Mouse (Mus musculus): ENCODE data around the gene Ppan.

The Ppan gene

DNA sequence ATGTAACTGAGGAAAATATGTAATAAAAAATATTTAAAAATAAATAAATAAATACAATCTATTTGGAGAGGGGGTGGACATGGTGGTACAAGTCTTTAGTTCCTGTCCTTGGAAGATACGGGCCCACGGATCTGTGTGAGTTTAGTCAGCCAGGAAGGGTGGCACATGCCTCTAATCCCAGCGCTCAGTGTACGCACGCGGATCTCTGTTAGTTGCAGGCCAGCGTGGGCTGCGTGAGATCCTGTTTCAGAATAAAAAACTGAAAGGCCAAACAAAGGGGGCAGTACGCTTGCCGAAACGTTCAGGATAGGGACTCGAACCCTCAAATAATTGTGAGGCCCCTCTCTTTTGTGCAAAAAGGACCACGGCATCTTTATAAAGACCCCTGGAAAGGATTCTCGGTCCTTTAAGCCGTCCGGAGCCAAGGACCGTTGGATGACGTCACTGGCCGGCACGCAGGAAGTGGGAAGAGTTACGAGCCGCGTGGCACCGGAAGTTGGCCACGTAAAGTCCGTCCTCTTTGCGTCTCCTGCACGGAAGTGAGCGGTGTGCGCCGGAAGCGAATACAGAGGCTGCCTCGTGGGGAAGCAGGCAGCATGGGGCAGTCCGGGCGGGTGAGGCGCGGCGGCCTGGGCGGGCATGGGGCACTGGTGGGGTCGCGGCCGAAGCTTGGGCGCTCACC, at the start of gene Ppan:
Gene Ppan (plus strand): TSS at position 472 of the 682 bp plus-strand sequence.
- DNase-seq (ENCODE audit: low spot score in 2 of 2), result peak; percentile 83 to 93

DNA sequence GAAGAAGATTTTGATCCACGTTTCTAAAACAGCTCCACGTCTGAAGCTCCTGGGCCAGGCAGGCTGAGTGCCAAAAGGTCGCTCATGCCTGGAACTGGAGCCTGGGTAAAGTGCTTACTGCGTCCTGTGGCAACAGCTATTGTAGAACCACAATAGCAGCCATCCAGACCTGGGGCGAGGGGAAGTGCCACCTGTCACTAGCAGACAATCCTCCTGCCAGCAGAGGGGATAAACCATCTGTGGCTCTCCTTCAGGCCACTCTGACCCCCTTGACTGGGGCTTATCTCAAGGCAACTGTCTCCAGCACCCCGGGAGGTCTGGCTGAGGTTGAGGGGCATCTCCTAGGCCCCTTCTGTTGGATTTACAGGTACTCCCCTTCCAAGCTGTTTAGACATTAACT, 49.0 kb upstream of the Ppan start:
- DNase-seq (ENCODE audit: low spot score in 2 of 2), result no peak

DNA sequence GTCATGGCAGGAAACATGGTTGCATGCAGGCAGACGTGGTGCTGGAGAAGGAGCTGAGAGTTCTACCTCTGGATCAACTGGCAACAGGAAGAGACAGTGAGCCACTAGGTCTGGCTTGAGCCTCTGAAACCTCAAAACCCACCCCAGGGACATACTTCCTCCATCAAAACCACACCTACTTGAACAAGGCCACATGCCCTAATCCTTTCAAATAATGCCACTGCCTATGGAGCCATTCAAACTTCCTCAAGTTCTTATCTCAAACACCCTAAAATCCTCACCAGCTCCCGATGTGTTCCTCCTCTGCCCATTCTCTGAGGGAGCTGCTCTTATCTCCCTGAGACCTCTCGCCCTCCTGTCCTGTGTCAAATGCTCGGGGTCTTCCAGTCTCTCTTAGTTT, 45.8 kb upstream of the Ppan start:
- no peak for DNase-seq (ENCODE audit: low spot score in 2 of 2)

DNA sequence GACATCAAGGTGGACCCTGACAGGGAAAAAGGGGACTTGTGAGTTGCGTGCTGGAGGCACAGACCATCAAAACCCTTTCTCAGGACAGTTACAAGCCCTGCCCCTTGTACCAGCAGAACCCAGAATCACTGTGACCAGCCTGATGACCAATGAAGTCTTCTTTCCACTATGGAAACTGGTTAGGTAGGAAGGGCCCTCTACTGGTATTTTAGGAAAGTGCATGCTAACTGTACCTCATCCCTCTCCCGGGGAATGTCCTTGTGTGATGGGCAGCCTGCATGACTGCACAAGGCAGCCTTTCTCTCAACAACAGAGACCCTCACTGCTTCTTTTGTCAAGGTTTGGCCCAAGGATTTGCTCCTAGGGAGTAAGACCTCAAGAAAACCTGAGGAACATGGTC, 45.3 kb upstream of the Ppan start:
- peak in 1 of 2 experiments; percentile 21 for DNase-seq (ENCODE audit: low spot score in 2 of 2)

DNA sequence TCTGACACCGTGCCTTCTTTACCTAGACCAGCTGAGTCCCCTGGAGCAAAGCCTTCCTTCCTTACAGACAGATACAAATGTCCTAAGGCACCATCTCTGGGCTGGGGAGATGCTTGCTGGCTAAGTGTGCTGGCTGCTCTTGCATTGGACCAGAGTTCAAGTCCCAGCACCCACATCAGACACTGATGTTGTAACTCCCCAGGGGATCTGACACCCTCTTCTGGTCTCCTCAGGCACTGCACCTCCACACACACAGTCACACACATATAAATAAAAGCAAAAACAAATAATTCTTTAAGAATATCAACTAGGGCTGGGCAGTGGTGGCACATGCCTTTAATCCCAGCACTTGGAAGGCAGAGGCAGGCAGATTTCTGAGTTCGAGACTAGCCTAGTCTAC, 37.8 kb upstream of the Ppan start:
- no peak for DNase-seq (ENCODE audit: low spot score in 2 of 2)

DNA sequence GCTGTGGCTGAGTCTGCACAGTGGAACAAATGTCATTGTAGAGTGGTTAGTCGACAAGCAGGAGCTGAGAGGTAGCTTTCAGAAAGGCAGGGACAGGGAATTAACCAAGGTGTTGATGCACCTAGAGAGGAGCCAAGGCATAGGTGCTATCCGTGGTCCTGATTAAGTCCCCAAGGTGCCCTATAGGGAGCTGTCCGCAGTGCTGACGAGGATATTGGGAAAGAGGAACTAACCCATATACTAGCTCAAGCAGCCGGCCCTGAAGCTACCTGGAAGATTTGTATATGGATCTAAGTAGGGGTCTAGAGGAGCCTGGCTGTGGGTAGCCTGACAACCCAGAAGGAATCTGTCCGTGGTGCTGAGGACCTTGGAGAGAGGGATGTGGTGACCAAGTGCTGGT, 30.8 kb upstream of the Ppan start:
- no peak for DNase-seq (ENCODE audit: low spot score in 2 of 2)

DNA sequence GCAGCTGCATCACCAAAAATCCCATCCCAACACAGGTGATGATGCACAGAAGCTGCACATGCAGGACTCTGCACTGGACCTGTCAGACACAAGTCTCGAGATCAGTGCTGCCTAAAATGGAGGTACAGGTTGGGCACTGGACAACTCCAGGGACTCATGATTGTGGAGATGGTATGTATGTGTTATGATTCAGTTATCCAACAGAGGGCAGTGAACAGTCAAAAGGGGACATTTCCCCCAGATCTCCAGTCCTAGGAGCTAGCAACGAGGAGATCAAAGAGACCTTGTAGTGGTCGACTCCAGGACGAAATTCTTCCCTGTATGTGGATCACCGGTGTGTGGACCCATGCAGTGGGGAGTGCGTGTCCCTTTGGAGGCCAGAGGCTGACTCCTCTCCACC, 28.0 kb upstream of the Ppan start:
- DNase-seq (ENCODE audit: low spot score in 2 of 2), result no peak

DNA sequence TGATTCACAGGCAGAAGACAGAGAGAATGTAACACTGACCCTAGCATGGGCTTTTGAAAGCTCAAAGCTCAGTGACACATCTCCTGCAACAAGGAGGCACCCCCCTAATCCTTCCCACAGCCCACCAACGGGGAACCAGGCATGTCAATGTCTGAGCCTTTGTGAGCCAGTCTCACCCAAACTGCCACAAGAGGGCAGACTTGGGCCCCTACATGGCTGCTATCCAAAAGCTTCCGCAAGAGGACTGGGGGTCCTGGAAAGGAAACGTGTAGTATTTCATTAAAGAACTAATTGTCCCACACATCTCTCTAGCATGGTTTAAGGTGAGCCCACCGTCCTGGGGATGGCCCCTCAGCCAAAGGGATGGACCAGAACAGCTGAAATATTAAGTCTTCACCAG, 26.2 kb upstream of the Ppan start:
- peak in 1 of 2 experiments; percentile 43 for DNase-seq (ENCODE audit: low spot score in 2 of 2)

DNA sequence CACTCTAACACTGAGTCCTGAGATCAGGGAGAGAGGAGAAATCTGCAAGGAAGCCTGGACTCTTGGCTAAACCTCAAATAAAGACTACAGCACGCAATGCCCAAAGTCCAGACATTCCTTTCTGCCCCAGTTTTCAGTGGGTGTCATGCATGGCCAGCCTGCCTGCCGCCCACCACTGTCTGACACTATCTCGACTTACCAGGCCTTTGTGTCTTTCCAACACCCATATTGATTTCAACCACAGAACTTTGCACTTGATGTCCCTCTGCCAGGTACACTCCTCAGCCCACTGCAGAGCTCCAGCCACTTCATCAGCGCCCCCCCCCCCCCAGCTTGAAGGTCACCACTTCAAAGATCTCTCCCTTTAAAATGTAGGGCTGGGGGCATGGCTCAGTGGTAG, 25.8 kb upstream of the Ppan start:
- no peak for DNase-seq (ENCODE audit: low spot score in 2 of 2)

DNA sequence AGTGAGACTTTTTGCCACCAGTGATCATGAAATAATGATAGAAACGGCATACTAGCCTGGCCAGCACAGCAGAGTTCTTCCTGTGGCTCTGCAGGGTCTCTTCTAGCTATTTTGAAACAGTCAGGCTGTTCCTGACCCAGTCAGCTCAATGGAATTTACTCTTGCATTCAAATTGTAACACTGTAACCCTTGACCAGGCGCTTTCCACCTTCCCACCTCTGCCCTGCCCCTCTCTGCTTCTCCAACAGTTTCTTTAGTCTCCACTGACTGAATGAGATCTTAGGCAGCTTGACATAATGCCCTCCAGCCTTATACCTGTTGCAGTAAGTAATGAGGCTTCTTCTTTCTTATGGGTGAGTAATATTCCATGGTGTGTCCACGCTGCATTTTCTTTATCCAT, 21.1 kb upstream of the Ppan start:
- DNase-seq (ENCODE audit: low spot score in 2 of 2), result no peak

DNA sequence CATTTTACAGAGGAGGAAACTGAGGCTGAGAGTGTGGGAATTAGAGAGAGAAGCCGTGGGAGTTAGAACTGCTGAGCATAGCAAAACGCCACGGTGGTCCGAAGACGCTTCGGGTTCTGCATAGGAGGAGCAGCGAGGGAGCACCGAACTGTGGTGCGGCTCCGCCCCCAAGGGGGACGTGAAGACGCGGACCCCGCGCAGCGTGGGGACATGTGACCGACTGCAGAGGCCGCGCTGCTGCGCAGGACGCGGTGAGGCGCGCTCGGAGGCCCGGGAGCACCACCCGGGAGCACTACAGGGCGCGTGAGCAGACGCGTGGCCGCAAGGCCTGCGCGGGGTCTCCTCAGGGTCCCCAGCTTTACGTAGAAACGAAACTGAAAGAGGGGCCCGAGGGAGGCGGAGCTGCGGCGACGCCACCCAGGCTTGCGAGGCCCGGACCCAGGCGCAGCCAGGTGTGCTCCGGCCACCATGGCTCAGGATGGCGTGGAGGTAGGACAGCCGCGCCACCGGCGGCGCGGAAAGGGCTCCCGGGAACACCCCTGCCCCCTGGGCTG, 19.4 kb upstream of the Ppan start, which contains the start of gene A230050P20Rik:
Gene A230050P20Rik (plus strand): TSS at position 195 of the 554 bp plus-strand sequence.
- peak in 1 of 2 experiments; percentile 40 for DNase-seq (ENCODE audit: low spot score in 2 of 2)

DNA sequence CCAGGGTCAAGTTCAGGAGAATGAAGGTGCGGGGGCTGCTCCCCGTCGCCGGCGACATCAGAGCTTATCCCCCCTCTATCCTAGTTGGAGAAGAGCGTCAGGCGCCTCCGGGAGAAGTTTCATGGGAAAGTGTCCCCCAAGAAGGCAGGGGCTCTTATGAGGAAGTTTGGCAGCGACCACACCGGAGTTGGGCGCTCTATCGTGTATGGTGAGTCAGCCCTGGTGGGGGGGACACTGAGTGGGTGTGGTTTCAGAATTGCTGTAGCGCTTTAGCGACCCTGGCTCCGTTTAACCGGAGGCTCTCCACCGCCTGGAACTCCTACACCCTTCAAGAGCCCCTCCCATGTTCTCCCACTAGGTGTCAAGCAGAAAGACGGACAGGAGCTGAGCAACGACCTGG, 18.7 kb upstream of the Ppan start:
- no peak for DNase-seq (ENCODE audit: low spot score in 2 of 2)

DNA sequence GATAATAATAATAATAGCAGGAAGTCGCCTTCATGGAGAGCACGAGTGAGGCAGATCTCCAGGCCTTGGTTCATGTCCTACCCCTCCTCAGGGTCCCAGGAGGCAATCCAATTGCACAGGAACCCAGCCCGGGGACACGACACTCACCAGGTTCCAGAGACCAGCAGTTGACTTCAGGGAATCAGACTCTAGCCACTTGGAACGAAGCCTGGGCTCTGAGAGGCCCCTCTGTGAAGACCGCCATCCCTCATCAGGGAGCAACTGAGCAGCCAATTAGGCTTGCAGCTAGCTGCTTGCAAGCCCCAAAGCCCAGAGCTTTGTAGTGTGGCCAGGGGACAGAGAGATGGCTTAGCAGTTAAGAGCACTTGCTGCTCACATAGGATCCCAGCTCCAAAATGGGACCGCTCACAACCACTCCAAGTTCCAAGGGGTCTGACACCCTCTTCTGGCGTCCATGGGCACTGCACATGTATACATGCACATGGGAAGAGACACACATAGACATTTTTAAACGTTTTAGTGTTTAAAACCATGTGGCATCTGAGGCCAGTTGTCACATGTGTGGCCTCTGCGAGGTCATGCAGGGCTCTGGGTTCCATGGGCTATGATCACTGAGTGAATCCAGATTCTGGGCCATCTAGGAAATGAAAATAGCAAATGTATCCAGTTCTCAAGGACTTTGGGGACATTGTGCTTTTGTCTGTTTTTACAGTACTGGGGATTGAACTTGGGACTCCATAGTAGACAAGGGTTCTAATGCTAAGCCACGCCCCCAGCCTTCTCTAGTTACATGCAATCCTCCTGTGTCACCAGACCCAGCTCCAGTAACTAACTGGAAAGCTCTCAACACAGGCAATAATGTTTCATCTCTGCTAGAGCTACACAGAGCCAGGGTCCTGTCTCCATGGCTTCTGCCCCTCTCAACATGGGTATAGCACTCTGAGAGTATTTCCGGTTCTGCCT, 17.5 kb upstream of the Ppan start:
- DNase-seq (ENCODE audit: low spot score in 2 of 2), result no peak

DNA sequence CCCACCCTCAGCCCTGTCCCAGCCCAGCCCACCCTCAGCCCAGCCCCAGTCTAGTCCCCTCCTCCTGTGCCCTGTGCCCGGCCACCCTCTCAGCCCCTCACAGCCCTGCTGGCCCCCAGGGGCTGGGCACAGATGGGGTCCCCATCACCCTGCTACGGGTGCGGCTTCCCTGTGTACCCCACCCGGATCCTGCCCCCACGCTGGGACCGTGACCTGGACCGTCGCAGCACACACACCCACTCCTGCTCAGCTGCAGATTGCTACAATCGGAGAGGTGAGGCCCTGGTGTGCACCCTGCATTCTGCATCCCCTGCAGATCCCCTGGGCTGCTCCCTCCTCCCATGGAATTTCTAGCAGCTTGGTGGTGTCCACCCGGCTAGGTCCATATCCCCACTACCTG, 15.0 kb upstream of the Ppan start:
- no peak for DNase-seq (ENCODE audit: low spot score in 2 of 2)

DNA sequence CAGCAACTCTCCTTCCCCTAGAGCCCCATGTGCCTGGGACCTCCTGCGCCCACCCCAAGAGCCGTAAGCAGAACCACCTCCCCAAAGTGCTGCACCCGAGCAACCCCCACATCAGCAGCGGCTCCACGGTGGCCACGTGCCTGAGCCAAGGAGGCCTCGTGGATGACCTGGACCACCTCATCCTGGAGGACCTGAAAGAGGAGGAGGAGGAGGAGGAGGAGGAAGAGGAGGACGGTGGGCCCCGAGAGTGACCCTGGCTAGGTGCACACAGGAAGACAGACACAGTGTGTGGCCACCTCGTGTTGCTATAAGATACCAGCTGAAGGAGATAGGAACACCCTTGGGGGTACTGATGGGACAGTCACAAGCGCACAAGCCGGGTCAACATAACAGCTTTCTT, 14.5 kb upstream of the Ppan start:
- no peak for DNase-seq (ENCODE audit: low spot score in 2 of 2)

DNA sequence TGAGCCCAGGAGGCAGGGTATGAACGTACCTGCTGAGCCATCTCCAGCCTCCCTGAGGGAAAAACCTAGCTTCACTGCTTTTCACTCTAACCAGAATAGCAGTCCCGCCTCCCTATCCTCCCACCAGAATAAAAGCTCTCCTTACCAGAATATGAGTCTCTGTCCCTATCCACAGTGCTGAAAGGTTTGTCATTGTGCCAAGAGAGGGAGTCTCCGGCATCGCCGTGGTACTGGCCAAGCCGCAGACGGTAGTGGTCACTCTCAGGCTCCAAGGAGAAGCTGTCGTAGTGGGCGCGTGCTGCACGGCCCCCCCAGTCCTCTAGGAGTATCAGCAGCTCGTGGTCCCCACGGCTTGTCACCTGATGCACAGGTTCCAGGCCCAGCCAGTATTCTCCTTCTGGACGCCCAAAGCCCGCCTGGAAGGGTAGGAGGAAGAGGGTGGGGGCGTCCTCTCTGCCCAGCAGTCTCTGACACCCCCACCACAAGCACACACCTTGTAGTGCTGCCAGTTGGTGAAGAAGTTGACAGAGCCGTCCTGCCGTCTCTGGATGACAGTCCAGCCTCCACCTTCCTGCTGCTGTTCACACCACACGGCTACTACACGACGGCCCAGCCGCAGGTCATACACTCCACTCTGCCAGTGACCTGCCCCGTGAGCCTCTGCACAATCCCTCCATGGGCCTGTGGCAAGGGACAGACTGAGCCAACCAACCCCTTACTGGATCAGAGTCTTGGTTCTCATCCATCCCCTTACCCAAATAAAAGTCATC, 12.8 kb upstream of the Ppan start:
- DNase-seq (ENCODE audit: low spot score in 2 of 2), result no peak

DNA sequence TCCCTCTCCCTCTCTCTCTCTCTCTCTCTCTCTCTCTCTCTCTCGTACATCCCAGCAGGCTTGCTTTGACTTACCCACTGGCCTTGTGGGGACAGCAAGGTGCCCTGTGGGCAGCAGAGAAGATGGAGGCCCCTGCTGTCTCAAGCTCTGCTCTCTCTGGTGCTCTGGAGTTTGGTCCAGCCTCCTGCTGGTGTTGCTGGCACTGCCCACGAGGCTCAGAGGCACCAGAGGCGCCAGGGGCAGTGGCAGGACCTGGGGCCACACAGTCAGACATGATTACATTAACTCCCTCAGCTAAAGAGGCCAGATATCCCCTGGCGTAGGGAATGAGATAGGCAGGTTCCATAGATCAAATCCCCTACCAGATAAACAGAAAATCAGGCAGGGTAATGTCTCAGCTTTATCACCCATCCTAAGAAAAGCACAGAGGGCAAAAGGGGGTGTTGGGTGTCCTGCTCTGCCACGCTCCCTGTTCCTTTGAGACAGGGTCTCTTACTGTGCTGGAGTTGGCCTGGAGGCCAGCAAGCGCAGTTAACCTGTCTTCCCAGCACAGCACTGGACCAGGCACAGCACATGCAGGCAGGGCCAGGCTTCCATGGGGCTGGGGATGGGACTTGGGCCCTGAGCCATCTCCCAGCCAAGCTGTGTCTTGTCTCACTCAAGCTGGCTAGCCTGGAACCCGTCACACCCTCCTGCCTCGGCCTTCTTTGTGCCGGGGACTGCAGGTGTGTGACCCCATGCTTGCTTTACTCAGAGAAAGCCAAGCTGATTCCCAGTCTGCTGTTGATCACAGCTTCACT, 11.5 kb upstream of the Ppan start:
- no peak for DNase-seq (ENCODE audit: low spot score in 2 of 2)

DNA sequence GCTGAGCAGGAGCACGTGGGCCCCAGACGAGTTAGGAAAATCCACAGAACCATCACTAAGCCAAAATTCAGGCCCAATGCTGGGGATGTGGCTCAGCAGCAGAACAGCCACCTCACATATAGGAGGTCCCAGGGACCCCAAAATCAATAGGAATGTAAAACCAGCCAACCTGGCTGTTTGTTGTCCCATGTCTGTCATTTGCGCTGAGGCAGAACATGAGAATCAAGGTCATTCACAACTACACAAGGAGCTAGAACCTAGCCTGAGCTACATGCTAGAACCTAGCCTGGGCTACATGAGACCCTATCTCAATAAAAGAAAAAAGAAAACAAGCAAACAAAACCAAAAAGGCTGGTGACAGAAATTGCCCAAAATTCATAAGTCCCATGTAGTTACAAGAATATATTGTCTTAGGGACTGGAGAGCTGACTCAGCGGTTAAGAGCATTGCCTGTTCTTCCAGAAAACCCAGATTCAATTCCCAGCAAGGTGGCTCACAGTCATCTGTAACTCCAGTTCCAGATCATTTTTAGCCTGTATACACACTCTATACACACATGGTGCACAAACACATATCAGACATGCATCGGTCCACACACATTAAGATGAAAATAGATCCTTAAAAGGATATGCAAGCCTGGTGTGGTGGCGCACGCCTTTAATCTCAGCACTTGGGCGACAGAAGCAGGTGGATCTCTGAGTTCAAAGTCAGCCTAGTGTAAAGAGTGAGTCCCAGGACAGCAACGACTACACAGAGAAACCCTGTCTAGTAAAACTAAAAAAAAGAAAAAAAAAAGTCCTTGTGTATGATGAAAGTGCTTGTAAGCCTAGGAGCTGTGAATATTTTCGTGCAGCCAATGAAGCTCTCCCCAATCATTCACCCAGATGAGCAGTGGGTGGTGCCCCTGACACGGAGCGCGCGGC, 10.6 kb upstream of the Ppan start:
- DNase-seq (ENCODE audit: low spot score in 2 of 2), result no peak

DNA sequence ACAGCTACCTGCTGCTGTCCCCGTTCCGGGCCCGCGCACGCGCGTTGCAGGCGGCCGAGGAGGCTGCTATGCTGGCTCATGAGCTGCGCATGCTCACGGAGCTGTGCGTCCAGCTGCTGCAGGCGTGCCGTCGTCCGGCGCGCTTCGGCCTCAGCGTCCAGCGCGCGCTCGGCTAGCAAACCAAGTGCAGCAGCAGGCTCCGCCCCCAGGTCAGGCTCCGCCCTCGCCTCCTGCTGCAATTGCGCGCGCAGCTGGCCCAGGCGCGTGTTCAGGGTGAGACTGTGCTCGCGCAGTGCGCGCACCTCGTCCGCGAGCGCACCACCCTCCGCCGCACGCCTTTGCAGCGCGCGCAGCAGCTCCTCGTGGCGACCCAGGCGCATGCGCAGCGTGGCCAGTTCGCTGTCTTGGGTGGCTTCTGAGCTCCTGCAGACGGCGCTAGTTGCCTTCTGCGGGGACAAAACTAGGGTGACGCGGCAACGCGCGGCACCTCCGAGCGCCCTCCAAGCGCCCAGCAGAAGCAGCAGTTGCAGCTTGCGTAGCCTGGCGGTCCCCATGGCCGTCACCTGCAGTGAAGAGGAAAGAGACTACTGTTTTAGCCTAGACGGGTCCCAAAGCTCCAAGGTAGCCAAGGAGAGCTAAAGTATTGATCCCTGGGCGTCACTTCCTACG, 9.8 kb upstream of the Ppan start:
- peak; percentile 97 to 100 for DNase-seq (ENCODE audit: low spot score in 2 of 2)
